19 mouse cellular contexts compared by ENCODE assay signal in the genomic region with DNA sequence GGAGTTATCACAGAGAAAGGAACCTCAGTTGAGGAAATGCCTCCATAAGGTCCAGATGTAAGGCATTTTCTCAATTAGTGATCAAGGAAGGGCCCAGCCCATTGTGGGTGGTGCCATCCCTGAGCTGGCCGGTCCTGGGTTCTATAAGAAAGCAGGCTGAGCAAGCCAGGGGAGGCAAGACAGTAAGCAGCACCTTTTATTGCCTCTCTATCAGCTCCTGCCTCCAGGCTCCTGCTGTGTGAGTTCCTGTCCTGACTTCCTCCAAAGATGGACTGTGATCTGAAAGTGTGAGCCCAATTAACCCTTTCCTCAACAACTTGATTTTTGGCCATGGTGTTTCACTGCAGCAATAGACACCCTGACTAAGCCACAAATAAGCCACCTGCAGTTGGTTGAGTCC. TPM values are rescaled to one million over a fixed set of nuclear protein-coding genes. Genes with fewer than 3 reads are reported as not detected.
A peak's percentile ranks its signal among the peaks of the same experiment; 100 is the strongest.
DNase-seq lines count a peak whose midpoint lies in the region; ATAC-seq and TF ChIP-seq lines count a peak whose summit lies in the region.
"Had no signal": no experiment of that assay in that cellular context is flagged by ENCODE, and none has a peak within 500 bp of the region (broad histone marks: within the 10 kb centered on the region; RNA-seq: fewer than 3 reads in every experiment).

No protein-coding gene starts in this region.

- 10% methylated on average over 1 of the region's 1 CpGs for WGBS in intestine, embryonic 15.5 days
- 6% methylated on average over 1 of the region's 1 CpGs for WGBS in intestine, postnatal 0 days

- TF ChIP-seq CTCF in embryonic fibroblast, embryonic 13.5 days (IDR thresholded peaks at IDR 0.05; ENCODE audit: borderline replicate concordance, insufficient read depth, low read length), result no peak
- no peak for TF ChIP-seq CTCF in intestine, postnatal 0 days (IDR thresholded peaks at IDR 0.05; ENCODE audit: low read depth)

- ATAC-seq in intestine, embryonic 15.5 days, result peak; percentile 85
- ATAC-seq in intestine, postnatal 0 days, result peak; percentile 65
- ATAC-seq: forebrain, embryonic 13.5 days; forebrain, embryonic 15.5 days; forebrain, postnatal 0 days had no signal

- no peak for DNase-seq in testis, postnatal 10 days (ENCODE audit: low spot score)
- DNase-seq in adrenal gland, postnatal 25 days, result no peak
- DNase-seq: adrenal gland, adult 2 months; adrenal gland, postnatal 10 days; adrenal gland, postnatal 36 days; cerebellum, adult 11-12 months; cerebellum, adult 2 months; cerebellum, adult 9-10 months; cerebellum, postnatal 10 days; cerebellum, postnatal 25 days; embryo, embryonic 11 days; forebrain, postnatal 0 days had no signal

- H3K4me2 ChIP-seq in intestine, embryonic 15.5 days (replicated peaks), result no peak overlapping the region
- H3K4me2 ChIP-seq in intestine, postnatal 0 days (replicated peaks; ENCODE audit: low read depth), result no peak overlapping the region
- H3K4me2 ChIP-seq: embryonic facial prominence, embryonic 13.5 days; embryonic facial prominence, embryonic 15.5 days; forebrain, embryonic 13.5 days; forebrain, embryonic 15.5 days had no signal

- no peak overlapping the region for H3K9ac ChIP-seq in intestine, embryonic 15.5 days
- no peak overlapping the region for H3K9ac ChIP-seq in intestine, postnatal 0 days (ENCODE audit: low read depth, low read length)
- H3K9ac ChIP-seq: embryonic facial prominence, embryonic 13.5 days; embryonic facial prominence, embryonic 15.5 days; forebrain, embryonic 13.5 days; forebrain, embryonic 15.5 days; forebrain, postnatal 0 days had no signal

- H3K4me3 ChIP-seq in embryonic fibroblast, embryonic 13.5 days (ENCODE audit: insufficient read depth, low read length), result no peak overlapping the region
- no peak overlapping the region for H3K4me3 ChIP-seq in intestine, embryonic 15.5 days (replicated peaks)
- H3K4me3 ChIP-seq in intestine, postnatal 0 days (ENCODE audit: low read depth, low read length), result no peak overlapping the region
- H3K4me3 ChIP-seq: embryonic facial prominence, embryonic 13.5 days; embryonic facial prominence, embryonic 15.5 days; forebrain, embryonic 13.5 days; forebrain, embryonic 15.5 days had no signal

- no peaks in the 10 kb centered on the region for H3K27me3 ChIP-seq in intestine, embryonic 15.5 days (replicated peaks)
- no peaks in the 10 kb centered on the region for H3K27me3 ChIP-seq in intestine, postnatal 0 days (replicated peaks; ENCODE audit: control insufficient read depth, insufficient read depth, low read length)
- H3K27me3 ChIP-seq: embryonic facial prominence, embryonic 13.5 days; embryonic facial prominence, embryonic 15.5 days; forebrain, embryonic 13.5 days; forebrain, embryonic 15.5 days had no signal

- no peaks in the 10 kb centered on the region for H3K9me3 ChIP-seq in intestine, embryonic 15.5 days
- no peaks in the 10 kb centered on the region for H3K9me3 ChIP-seq in intestine, postnatal 0 days (ENCODE audit: control insufficient read depth)
- H3K9me3 ChIP-seq: embryonic facial prominence, embryonic 13.5 days; embryonic facial prominence, embryonic 15.5 days; forebrain, embryonic 13.5 days; forebrain, embryonic 15.5 days had no signal

- H3K36me3 ChIP-seq in intestine, embryonic 15.5 days, result no peaks in the 10 kb centered on the region
- no peaks in the 10 kb centered on the region for H3K36me3 ChIP-seq in intestine, postnatal 0 days (ENCODE audit: control insufficient read depth, insufficient read depth)
- H3K36me3 ChIP-seq: embryonic facial prominence, embryonic 13.5 days; embryonic facial prominence, embryonic 15.5 days; forebrain, embryonic 15.5 days had no signal

- TF ChIP-seq POLR2A in embryonic fibroblast, embryonic 13.5 days (IDR thresholded peaks at IDR 0.05; ENCODE audit: low read depth, low read length), result no peak

- H3K27ac ChIP-seq in embryonic fibroblast, embryonic 13.5 days (ENCODE audit: insufficient read depth, low read length), result peak overlapping the region; percentile 59; the same call in 1 of the 2 replicates
- no peak overlapping the region for H3K27ac ChIP-seq in intestine, embryonic 15.5 days
- H3K27ac ChIP-seq in intestine, postnatal 0 days (ENCODE audit: low read depth, low read length), result no peak overlapping the region
- H3K27ac ChIP-seq: embryonic facial prominence, embryonic 13.5 days; embryonic facial prominence, embryonic 15.5 days; forebrain, embryonic 13.5 days; forebrain, embryonic 15.5 days had no signal

- H3K4me1 ChIP-seq in embryonic fibroblast, embryonic 13.5 days (ENCODE audit: control insufficient read depth, insufficient read depth, low read length), result peaks cover 6% of the 10 kb centered on the region
- H3K4me1 ChIP-seq in intestine, embryonic 15.5 days (replicated peaks), result no peaks in the 10 kb centered on the region
- H3K4me1 ChIP-seq in intestine, postnatal 0 days (replicated peaks; ENCODE audit: control insufficient read depth, insufficient read depth, low read length), result no peaks in the 10 kb centered on the region

RNA-seq across cellular contexts. Expression of gene Map4k4, which starts 12.7 kb away (rescaled TPM):
- 259 and 286 TPM in 2 replicates for polyA plus RNA-seq in embryonic fibroblast, embryonic 13.5 days (2011; ENCODE audit: insufficient read length, low read depth, missing spikeins)
- 20.0 and 25.5 TPM in 2 replicates for polyA plus RNA-seq in intestine, embryonic 15.5 days (2015; fragmentation: Nextera tagmentation; extraction: Ambion mirVana)
- 6.8 and 9.3 TPM in 2 replicates for polyA plus RNA-seq in intestine, postnatal 0 days (2015; fragmentation: Nextera tagmentation; extraction: Ambion mirVana)
- 121 and 138 TPM in 2 replicates for total RNA-seq in adrenal gland, postnatal 25 days (2021)
